Mouse (Mus musculus) hematopoietic stem cell, adult 5-6 weeks (primary cell): ENCODE results near the gene Gm9833. TPM values are rescaled to one million over a fixed set of nuclear protein-coding genes. Genes with fewer than 3 reads are reported as not detected.

Experiments
- ATAC-seq, 2 experiments: fragments of 125-278 bp in 1 of 2; replicated peaks in 1 of 2; 2 replicates each; pipeline ENCODE4 v1.8.0; 2016 to 2017; ENCODE audit warnings: inconsistent platforms in 2 of 2, mild to moderate bottlenecking in 2 of 2, moderate number of reproducible peaks in 2 of 2, low read depth in 1 of 2, moderate TSS enrichment in 1 of 2; ENCODE audit not compliant: low FRiP score in 2 of 2, poor library complexity in 2 of 2, severe bottlenecking in 2 of 2, insufficient read depth in 1 of 2, low TSS enrichment in 1 of 2
- total RNA-seq: library from RNA; stranded (forward); fragments of 172-1452, 232-1000 nt; gene quantifications from 2 replicates; pipeline ENCODE4 v1.2.3, GENCODE M21; 2017

Gene Gm9833
- total RNA-seq = 11.6 and 13.2 TPM in 2 replicates

DNA sequence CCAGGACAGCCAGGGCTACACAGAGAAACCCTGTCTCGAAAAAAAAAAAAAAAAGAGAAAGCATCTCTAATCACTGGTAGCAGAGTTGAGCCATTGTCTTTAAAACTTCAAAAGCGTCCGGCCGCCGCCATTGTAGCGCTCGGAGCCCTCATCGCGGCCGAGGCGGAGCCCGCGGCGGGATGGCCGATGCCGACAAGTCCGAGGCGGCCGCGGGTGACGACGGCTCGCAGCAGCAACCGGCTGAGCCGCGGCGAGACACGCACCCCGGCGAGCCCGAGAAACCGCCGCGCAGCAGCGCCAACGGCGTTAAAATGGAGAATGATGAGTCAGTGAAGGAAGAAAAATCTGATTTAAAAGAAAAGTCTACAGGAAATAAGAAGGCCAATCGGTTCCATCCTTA, at the start of gene Gm9833:
Gene Gm9833, plus strand, starts transcription at position 117 of the 400 bp plus-strand sequence.
- peak in 1 of 2 experiments; percentile 25; a peak in 3 of 4 replicates for ATAC-seq

DNA sequence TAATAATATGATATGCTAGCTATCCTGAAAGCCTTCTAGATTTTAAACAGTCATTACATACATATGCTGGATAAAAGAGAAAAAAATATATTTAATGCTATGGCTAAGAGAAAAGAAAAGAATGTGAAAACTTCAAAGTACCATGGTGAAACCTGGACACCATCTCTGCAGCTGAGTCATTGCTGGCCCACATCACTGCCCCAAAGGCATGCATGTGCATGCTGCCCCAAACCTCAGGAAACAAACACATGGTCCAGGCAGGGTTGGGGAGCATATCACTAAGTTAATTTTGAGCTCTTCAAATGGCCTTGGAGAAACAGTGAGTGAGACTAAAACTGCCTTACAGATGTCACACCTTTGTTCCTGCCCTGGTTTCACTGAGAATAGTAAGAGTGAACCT, 17.8 kb upstream of the Gm9833 start:
- ATAC-seq = no peak

DNA sequence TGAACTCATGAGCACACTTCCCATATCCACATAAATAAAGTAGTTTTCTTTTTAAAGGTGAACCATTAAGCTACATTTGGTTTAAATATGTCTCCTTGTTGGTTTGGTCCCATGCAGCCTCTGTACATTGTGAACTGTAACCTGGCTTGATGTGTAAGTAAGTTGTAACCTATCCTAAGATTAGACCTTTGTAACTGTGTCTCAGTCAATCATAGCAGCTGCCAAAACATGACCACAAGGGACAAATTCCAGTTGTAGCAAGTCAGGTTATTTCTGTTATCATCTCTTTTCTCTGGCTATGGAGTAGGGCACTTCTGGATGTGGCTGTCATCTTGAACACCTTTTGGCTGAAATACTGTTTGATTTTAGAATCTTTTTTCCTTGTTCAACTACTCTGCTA, 12.1 kb upstream of the Gm9833 start:
- no peak for ATAC-seq

DNA sequence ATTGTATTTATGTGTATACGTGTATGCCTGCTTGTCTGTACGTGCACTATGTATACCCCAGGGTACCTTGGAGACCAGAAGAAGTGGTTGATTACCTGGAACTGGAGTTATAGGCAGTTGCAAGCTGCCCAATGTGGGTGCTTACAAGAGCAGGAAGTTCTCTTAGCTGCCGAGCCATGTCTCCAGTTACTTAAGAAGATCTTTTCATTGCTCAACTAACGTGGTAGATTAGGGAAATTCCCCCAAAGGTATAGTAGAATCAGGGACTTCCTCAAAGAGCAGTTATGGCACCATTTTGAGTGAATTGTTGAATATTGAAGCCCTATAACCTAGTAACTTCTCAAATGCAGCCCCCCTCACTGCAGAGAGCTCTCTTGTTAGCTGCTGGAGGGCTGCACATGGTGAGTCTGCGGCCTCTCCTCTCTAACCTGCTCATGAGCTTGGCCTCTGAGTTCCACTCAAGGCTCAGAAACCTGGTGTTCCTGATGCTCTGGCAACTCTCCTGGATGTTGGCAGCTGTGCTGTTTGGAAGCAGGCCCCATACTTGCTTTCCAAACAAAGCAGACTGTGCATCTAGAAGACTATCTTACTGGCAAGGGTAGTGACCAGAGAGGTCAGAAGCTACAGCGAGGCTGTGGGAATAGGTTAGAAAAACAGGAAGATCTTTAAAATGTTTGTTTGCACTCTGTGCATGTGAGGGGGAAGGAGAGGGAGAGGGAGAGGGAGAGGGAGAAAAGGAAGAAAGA, 10.6 kb upstream of the Gm9833 start:
- ATAC-seq = peak; percentile 22 to 76; a peak in 1 of 4 replicates

DNA sequence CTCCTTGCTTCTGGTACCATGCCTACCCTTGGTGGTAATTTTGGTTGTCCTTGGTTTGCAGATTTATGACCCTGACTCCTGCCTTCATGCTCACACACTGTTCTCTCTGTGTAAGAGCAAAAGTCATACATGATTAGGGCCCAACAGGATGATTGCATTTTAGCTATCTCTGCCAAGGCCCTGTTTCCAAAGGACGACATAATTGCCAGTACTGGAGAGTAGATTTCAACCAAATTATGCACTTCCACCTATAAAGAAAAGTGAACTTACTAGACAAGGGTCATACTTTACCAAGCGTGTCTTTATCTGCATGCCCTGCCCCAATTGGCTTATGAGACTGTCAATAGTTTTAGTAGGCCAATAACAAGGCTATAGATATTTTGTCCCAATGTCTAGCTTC, 9.8 kb upstream of the Gm9833 start:
- ATAC-seq = no peak

DNA sequence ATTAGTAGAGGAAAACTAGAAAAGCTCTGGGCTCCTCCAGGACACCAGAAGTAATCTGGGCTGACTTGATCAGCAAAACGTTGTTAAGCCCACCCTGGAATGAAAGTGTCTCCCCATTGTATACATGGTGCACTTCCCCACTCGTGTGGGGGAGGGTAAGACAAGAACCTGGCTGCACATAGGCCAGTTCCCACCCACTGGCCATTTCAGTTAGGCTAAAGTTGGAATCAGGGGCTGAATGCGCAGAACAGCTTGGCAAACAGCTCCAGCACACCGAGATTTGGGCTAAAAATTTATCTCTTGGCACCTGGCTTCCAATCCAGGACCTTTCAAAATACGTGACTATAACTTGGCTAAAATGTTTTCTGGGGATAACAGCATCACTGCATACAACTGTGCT, 6.6 kb upstream of the Gm9833 start:
- ATAC-seq = no peak

DNA sequence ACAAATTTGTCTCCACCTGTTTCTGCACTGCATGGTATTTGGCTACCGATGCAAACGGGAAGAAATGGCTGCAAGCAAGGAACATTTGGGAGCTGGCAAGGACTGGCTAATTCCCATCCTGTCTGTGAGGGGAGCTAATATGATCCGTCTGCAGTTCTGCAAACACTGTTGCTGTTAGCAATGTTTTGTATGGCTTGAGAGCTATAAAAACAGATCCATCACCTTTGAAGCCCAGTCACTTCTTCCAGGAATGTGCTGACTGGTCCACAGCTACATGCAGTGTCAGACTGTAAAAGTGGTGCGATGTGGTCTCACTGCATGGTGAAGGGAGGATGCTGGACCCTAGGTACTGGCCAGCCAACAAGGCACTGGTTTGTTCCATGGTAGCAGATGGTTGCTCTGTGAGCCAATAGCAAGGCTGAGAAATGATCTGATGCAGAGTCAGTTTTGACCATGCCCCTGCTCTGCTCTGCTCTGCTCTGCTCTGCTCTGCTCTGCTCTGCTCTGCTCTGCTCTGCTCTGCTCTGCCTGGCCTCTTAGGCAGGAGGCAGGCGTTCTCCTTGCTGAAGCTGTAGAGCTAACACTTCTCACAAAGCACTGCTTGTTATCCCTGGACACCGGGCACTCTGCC, 5.9 kb upstream of the Gm9833 start:
- ATAC-seq = no peak

DNA sequence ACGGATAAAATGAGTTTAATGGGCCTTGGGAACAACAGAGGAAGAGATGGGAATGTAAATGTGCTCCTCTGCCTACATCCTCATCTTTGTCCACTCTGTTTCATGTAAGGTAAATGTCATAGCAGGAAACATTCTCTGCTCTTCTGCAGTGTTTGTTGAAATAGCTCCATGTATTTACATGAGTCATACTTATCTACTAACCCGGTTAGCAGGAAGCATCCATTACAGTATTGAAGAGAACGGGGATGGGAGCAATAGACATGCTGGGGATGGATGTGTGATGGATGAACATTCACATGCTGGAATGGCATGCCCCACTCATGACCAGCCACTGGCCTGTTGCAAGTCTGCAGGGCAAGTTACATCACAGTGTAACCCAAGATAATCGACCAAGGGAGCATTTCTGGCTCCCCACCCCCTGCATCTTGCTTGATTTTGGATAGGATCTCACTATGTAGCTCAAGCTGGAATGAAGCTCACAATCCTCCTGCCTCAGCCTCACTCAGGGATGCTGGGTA, 5.3 kb upstream of the Gm9833 start:
- no peak for ATAC-seq

DNA sequence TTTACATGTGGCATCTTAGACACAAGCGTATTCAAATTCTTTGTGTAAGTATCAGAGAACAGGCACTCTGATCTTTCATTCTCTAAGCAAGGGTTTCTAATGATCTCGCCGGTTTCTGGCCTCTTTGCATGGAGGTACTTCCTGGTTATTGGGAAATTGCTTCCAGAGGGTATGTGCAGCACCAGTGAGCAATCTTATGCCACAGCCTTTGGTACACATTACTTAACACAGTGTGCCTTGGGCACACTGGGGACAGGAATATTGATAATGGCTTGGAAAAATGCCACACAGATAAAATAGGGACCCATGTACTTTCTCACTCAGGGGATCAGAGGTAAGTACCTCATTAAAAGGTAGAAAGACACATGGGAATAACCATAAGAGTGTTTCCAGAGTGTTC, 3.8 kb upstream of the Gm9833 start:
- no peak for ATAC-seq

DNA sequence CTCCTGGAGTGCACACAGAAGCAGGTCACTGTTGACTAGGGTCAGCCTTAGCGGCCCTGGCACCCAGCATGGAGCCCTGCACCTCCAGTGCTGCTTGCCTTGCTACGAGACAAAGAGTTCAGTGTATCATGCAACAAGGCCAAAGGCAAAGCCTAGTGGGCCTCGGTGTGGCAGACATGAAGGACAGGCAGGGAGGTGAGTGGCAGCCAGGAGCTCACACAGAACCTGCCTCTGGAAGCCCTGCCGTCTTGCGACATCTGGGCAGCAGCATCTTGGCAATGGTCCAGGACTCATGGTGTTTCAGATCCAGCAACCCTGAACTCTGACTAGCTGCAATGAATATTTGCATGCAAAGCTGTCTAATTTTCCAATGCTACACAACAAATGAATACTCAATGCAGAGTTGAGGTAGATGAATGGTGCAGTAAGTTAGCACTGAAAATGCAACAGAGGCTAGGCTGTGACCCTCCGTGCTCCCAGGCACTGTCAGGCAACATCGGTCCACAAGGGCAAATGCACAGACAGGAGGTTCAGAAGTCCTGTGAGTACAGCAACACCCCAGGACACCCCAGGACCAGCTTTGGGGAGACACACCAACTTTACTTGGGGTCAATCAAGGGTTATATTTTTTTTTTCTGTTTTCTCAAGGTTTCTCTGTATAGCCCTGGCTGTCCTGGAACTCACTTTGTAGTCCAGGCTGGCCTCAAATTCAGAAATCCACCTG, 2.4 kb upstream of the Gm9833 start:
- ATAC-seq = peak in 1 of 2 experiments; percentile 30; a peak in 1 of 4 replicates

DNA sequence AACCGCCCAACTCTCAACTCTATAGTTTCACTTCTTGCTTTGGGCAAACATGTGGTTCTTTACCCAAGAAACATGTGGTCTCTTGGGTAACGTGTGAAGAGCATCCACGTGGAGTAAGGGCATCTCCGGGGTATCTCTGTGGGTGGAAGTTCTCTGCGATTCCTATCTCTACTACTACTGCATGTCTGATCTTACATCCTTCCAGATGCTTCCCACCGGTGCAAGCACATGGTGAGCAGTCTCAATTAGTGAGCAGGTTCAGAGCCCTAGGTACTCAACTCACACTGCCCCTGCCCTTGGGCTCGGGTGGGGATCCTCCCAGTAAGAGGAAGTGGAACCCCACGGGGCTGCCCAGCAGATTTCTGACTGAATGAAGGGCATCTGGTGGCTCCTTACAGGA, 399 bp upstream of the Gm9833 start:
- 0 out of 4 replicates have a peak, but pooled peaks of 1 of the 2 experiments have one; percentile 31 for ATAC-seq

DNA sequence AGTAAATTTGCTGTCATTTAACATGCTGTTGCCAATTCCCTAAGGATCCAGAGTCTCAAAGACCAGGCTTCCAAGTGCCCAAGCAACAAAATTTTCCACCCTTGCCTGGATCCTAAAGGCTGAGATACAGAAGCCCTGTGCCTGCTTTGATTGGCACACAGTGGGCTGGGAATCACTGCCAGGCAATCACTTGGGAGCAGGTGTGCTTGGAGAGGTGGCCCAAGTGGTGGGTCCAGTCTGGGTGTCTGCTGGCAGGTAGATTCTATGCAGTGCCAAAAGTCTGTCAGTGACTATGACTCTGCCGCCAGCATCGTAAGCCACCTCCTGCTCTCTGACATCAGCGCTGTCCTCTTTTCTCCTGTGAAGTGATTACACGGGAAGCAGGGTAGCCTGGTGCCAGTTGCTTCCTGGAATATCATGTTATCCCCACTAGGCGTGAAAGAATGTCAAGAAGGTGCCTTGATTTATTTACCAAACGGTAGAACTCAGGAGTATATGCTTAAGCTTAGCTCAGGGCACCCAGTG, 3.8 kb downstream of the Gm9833 start:
- no peak for ATAC-seq

DNA sequence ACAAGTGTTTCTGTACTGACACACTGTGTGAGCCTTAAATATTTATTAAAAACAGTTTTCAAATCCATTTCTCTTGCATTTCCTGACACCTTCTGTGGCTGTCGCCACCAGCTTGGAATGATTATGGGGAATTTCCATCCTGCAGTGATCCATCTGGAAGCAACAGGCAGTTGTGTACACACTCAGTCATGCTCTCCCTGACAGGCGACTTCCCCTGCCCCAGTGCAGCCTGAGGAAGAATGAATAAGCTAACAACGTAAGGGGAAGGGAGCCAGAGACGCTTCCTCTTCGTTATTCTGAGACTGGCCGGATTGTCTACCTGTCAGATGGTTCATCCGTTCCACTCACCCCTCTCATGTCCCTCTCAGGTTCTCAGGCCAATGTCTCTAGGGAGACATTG, 4.6 kb downstream of the Gm9833 start:
- ATAC-seq = peak; percentile 58 to 69; a peak in 3 of 4 replicates

DNA sequence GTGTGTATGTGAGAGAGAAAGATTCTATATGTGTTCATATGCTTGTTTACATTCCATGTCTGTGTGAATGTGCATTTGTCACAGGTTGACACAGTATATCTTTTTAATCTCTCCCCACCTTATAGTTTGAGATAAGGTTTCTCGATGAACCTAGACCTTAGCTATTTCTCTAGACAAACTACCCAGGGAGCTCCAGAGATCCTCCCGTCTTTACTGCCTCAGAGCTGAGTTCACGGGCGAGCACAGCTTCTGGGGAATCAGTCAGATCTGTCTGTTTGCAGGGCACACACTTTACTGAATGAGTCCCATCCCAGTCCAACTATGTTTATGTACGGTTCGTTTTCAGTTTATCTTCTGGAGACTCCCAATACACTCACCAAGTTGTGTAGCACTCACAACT, 5.0 kb downstream of the Gm9833 start:
- ATAC-seq = no peak

DNA sequence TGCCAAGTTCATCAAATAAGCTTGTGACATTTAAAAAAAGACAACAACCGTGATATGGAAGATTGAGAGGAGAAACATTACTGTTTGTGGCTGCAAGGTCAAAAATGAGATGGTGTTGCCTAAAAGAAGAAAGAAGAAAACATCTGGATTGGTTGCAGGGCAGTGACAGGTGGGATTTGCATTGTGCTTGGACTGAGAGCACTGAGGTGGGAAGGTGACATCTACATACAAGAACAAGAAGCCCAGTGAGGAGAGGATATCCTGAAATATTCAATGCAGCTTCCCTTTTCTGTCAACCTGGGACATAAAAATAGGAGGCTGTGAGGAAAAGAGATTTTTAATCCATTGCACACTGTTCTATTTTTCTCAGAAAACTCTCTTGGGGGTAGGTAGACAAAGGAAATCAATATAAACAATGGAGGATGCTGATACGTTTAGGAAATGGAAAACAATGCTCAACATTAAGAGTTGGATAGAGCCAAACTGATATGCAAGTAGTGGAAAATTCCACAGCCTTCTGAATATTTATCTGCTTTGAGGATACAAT, 7.2 kb downstream of the Gm9833 start:
- ATAC-seq = no peak

DNA sequence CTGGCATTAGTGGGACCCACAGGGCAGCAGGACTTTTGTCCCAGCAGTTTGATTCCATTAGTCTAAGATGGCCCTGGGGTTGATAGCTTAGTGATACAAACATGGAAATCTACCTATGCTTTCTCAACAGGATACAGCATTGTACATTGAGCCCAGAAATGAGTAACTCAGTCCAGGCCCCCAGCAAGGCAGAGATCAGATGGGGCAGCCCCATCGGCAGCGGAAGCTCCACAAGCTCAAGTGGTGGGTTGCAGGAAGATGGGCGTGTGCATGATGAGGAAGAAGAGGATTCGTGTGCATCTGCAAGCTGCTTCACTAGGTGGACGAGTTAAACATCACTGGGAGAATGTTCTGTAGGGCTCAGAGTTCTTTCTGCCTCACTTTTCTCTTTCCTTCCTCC, 11.8 kb downstream of the Gm9833 start:
- ATAC-seq = no peak

DNA sequence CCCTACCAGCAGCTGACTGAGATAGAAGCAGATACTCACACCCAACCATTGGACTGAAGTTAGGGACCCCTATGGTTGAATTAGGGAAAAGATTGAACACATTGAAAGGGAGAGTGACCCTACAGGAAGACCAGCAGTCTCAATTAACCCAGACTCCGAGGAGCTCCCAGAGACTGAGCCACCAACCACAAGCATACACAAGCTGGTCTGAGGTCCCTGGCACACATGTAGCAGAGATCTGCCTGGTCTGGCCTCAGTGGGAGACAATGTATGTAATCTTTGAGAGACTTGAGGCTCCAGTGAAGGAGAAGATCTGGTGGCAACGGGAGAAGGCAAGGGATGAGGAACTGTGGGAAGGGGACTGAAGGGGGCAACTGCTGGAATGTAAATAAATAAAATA, 23.7 kb downstream of the Gm9833 start:
- no peak for ATAC-seq

DNA sequence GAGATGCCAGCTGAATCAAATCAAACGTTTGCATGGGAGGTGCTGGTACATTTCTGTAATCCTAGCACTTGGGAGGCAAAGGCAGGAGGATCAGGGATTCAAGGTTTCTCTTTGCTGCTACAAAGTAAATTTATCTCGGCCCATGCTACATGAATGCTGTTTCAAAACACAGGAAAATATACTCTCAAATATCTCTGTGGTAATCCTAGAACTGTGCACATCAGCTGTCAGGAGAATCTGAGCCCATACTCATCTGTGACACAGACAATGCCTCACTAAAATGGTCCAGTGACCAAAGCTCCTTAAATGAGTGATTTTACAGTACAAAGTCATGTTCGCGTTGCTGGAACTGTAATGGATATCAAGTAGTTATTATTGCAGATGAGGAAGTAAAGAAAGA, 24.3 kb downstream of the Gm9833 start:
- ATAC-seq = no peak
